Mouse (Mus musculus) kidney, postnatal 0 days (tissue): ENCODE measurements around the gene Cfap61. TPM values are rescaled to one million over a fixed set of nuclear protein-coding genes. Genes with fewer than 3 reads are reported as not detected.

ENCODE experiments used
- ATAC-seq: fragments of 200-750 bp; cut with Nextera tagmentation; replicated peaks from 2 replicates; pipeline ENCODE4 v1.8.0; 2017; ENCODE audit warnings: low read depth, moderate number of reproducible peaks, moderate TSS enrichment, moderate library complexity; ENCODE audit not compliant: low FRiP score
- DNase-seq: peaks from one replicate; pipeline ENCODE4 v3.0.0-alpha.2; 2016; ENCODE audit warnings: low spot score
- H3K27ac ChIP-seq: fragments of 300-500 bp; sonication (generic); 2 replicates; pipeline ENCODE4 v1.5.1; 2014; ENCODE audit warnings: mild to moderate bottlenecking
- H3K27me3 ChIP-seq: fragments of 300-500 bp; sonication (generic); 2 replicates; pipeline ENCODE4 v1.6.1; 2014; ENCODE audit warnings: low read length, mixed read lengths; ENCODE audit not compliant: insufficient read depth
- H3K36me3 ChIP-seq: fragments of 300-500 bp; sonication (generic); 2 replicates; pipeline ENCODE4 v1.6.1; 2014; ENCODE audit warnings: low read length, mixed read lengths; ENCODE audit not compliant: insufficient read depth
- H3K4me1 ChIP-seq: fragments of 300-500 bp; sonication (generic); replicated peaks from 2 replicates; pipeline ENCODE4 v1.6.1; 2014; ENCODE audit warnings: antibody characterized with exemption, low read length, mixed read lengths; ENCODE audit not compliant: insufficient read depth
- H3K4me2 ChIP-seq: fragments of 300-500 bp; sonication (generic); 2 replicates; pipeline ENCODE4 v1.6.1; 2014; ENCODE audit warnings: mild to moderate bottlenecking, low read length, moderate library complexity, mixed read lengths
- H3K4me3 ChIP-seq: fragments of 300-500 bp; sonication (generic); replicated peaks from 2 replicates; pipeline ENCODE4 v1.5.1; 2014; ENCODE audit warnings: low read depth, low read length
- H3K9ac ChIP-seq: fragments of 300-500 bp; sonication (generic); 2 replicates; pipeline ENCODE4 v1.6.1; 2014; ENCODE audit warnings: low read depth, low read length
- H3K9me3 ChIP-seq: fragments of 300-500 bp; sonication (generic); replicated peaks from 2 replicates; pipeline ENCODE4 v1.6.1; 2016; ENCODE audit warnings: low read length, inconsistent platforms, mixed read lengths
- CTCF ChIP-seq: IDR thresholded peaks from 2 replicates; pipeline ENCODE4 v1.5.1; 2016; ENCODE audit warnings: antibody characterized with exemption, low read depth, mild to moderate bottlenecking, moderate library complexity
- WGBS: fragments of 180-500 bp; shearing (Covaris S2); extraction: QIAGEN DNeasy Blood & Tissue Kit; methylation state at CpG from one replicate; pipeline ENCODE4 v1.1.7; 2014; 5-methylcytosine and 5-hydroxymethylcytosine counted together
- polyA plus RNA-seq: library from polyadenylated mRNA; unstranded; fragments of >200 nt; fragmentation: Nextera tagmentation; extraction: Ambion mirVana; gene quantifications from 2 replicates; pipeline ENCODE4 v1.2.1, GENCODE M21; 2015

Gene Cfap61
- 0.32 and 0.51 TPM in 2 replicates for polyA plus RNA-seq

GRCm38 (mm10) chr2:145934339-145935231 lies at the start of gene Cfap61, which contains the start of gene Crnkl1:
Cfap61 (plus strand) TSS chr2:145934784.
Crnkl1 (minus strand) TSS chr2:145935014.
- Histone ChIP-seq H3K27me3 (no peaks in the 10 kb centered on the region), H3K36me3 (no peaks in the 10 kb centered on the region; the same call in 1 of the 2 replicates), H3K4me2 (peak within 1 kb of the TSS; percentile 87), H3K9ac (peak within 1 kb of the TSS; percentile 74), H3K9me3 (no peaks in the 10 kb centered on the region), H3K4me3 (peak within 1 kb of the TSS; percentile 82), H3K4me1 (no peaks in the 10 kb centered on the region), H3K27ac (0 out of 2 replicates have a peak within 1 kb of the TSS, but pooled peaks have one; percentile 27)
- peak; percentile 96 for DNase-seq
- under 1% methylated on average over 61 of the region's 61 CpGs for WGBS
- peak; percentile 99 for ATAC-seq
- TF ChIP-seq CTCF, result no peak

GRCm38 (mm10) chr2:145884913-145885785 lies 49.4 kb upstream of the Cfap61 start:
- H3K9me3 ChIP-seq, result no peaks in the 10 kb centered on the region
- WGBS, result 37% methylated on average over 14 of the region's 14 CpGs
- H3K4me3 ChIP-seq, result no peak overlapping the region
- H3K9ac ChIP-seq, result no peak overlapping the region
- no peaks in the 10 kb centered on the region for H3K27me3 ChIP-seq
- peaks cover 35% of the 10 kb centered on the region for H3K36me3 ChIP-seq
- peak overlapping the region; percentile 78 for H3K27ac ChIP-seq
- no peak for TF ChIP-seq CTCF
- H3K4me2 ChIP-seq, result no peak overlapping the region
- DNase-seq (peak; percentile 36), ATAC-seq (no peak)
- H3K4me1 ChIP-seq, result peaks cover 15% of the 10 kb centered on the region; the same call in 1 of the 2 replicates

GRCm38 (mm10) chr2:145887937-145888765 lies 46.4 kb upstream of the Cfap61 start:
- Histone ChIP-seq H3K4me1 (peaks cover 15% of the 10 kb centered on the region; the same call in 1 of the 2 replicates), H3K4me2 (no peak overlapping the region), H3K36me3 (0 out of 2 replicates have a peak, but pooled peaks cover 29% of the 10 kb centered on the region), H3K4me3 (no peak overlapping the region), H3K9ac (no peak overlapping the region), H3K9me3 (no peaks in the 10 kb centered on the region), H3K27ac (peak overlapping the region; percentile 74), H3K27me3 (no peaks in the 10 kb centered on the region)
- WGBS, result 44% methylated on average over 14 of the region's 14 CpGs
- TF ChIP-seq CTCF, result peak; percentile 61
- peak; percentile 79 for DNase-seq
- peak; percentile 75; the same call in 1 of the 2 replicates for ATAC-seq

GRCm38 (mm10) chr2:145888766-145889480 lies 45.7 kb upstream of the Cfap61 start:
- no peak overlapping the region for H3K4me2 ChIP-seq
- no peak for DNase-seq
- no peak overlapping the region for H3K9ac ChIP-seq
- peak overlapping the region; percentile 74 for H3K27ac ChIP-seq
- TF ChIP-seq CTCF, result no peak
- WGBS, result 42% methylated on average over 6 of the region's 6 CpGs
- no peaks in the 10 kb centered on the region for H3K27me3 ChIP-seq
- H3K4me1 ChIP-seq, result peaks cover 15% of the 10 kb centered on the region; the same call in 1 of the 2 replicates
- H3K36me3 ChIP-seq, result 0 out of 2 replicates have a peak, but pooled peaks cover 25% of the 10 kb centered on the region
- no peak for ATAC-seq
- H3K4me3 ChIP-seq, result no peak overlapping the region
- no peaks in the 10 kb centered on the region for H3K9me3 ChIP-seq

GRCm38 (mm10) chr2:145890571-145890970 lies 44.0 kb upstream of the Cfap61 start:
- ATAC-seq, result no peak
- no peak for DNase-seq
- H3K27ac ChIP-seq, result no peak overlapping the region
- H3K9me3 ChIP-seq, result no peaks in the 10 kb centered on the region
- H3K4me3 ChIP-seq, result no peak overlapping the region
- H3K4me1 ChIP-seq, result peaks cover 6% of the 10 kb centered on the region; the same call in 1 of the 2 replicates
- TF ChIP-seq CTCF, result no peak
- no peak overlapping the region for H3K9ac ChIP-seq
- H3K36me3 ChIP-seq, result 0 out of 2 replicates have a peak, but pooled peaks cover 14% of the 10 kb centered on the region
- no peaks in the 10 kb centered on the region for H3K27me3 ChIP-seq
- 81% methylated on average over 2 of the region's 2 CpGs for WGBS
- H3K4me2 ChIP-seq, result no peak overlapping the region
